Mouse (Mus musculus) limb, embryonic 10.5 days (tissue): ENCODE data around the gene Sall2. TPM values are rescaled to one million over a fixed set of nuclear protein-coding genes. Genes with fewer than 3 reads are reported as not detected.
A peak's percentile ranks its signal among the peaks of the same experiment; 100 is the strongest.

Source experiments
- DNase-seq: peaks from one replicate; pipeline ENCODE4 v3.0.0-alpha.2; 2017; ENCODE audit warnings: low spot score
- H3K27ac ChIP-seq: fragments of 300-500 bp; sonication (generic); 2 replicates; pipeline ENCODE4 v1.5.1; 2016; ENCODE audit warnings: mild to moderate bottlenecking
- H3K27me3 ChIP-seq: fragments of 300-500 bp; sonication (generic); 2 replicates; pipeline ENCODE4 v1.6.1; 2016; ENCODE audit warnings: low read depth, mild to moderate bottlenecking; ENCODE audit not compliant: poor library complexity, severe bottlenecking
- H3K36me3 ChIP-seq: fragments of 300-500 bp; sonication (generic); 2 replicates; pipeline ENCODE4 v1.6.1; 2016; ENCODE audit warnings: mild to moderate bottlenecking, moderate library complexity
- H3K4me1 ChIP-seq: fragments of 300-500 bp; sonication (generic); 2 replicates; pipeline ENCODE4 v1.6.1; 2016
- H3K4me3 ChIP-seq: fragments of 300-500 bp; sonication (generic); 2 replicates; pipeline ENCODE4 v1.5.1; 2016; ENCODE audit warnings: mild to moderate bottlenecking, moderate library complexity
- H3K9me3 ChIP-seq: fragments of 300-500 bp; sonication (generic); replicated peaks from 2 replicates; pipeline ENCODE4 v1.6.1; 2016; ENCODE audit warnings: mild to moderate bottlenecking
- WGBS: fragments of 180-500 bp; shearing (Covaris S2); methylation state at CpG from one replicate; pipeline ENCODE4 v1.1.7; 2016; 5-methylcytosine and 5-hydroxymethylcytosine counted together
- polyA plus RNA-seq: library from polyadenylated mRNA; unstranded; fragments of >200 nt; fragmentation: Nextera tagmentation; extraction: Ambion mirVana; gene quantifications from 2 replicates; pipeline ENCODE4 v1.2.1, GENCODE M21; 2016

The Sall2 gene
- polyA plus RNA-seq, 1 experiment from 2014 or later, result 36.1 TPM

DNA sequence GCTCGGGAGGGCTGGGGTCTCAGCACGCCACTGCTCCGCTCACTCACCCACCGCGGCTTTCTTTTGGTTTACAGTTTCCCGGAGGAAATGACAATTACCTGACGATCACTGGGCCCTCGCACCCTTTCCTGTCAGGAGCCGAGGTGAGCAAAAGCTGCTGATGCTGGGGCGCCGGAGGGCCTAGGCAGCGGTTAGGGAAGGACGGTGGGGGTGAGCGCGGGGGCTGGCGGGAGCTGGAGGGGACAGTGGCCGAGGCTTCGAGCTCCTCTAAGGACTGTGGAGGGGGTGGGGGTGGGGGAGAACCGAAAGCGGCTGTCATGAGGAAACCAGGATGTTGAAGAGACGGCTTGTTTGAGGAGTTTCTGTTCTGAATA lies 48.8 kb downstream of the Sall2 start:
- Histone ChIP-seq H3K36me3 (peaks cover 17% of the 10 kb centered on the region), H3K4me3 (peak overlapping the region; percentile 95), H3K9me3 (no peaks in the 10 kb centered on the region), H3K4me1 (peaks cover 8% of the 10 kb centered on the region), H3K27ac (peak overlapping the region; percentile 87), H3K27me3 (no peaks in the 10 kb centered on the region)
- no peak for DNase-seq
- 1% methylated on average over 21 of the region's 21 CpGs for WGBS

GRCm38 (mm10) chr14:52278932-52279746 lies 49.4 kb downstream of the Sall2 start, which contains the start of the genes Tox4 and Rab2b:
Gene Tox4, plus strand, starts transcription at chr14:52279146.
Gene Rab2b, minus strand, starts transcription at chr14:52279545.
- Histone ChIP-seq H3K27ac (peak within 1 kb of the TSS; percentile 87), H3K27me3 (no peaks in the 10 kb centered on the region), H3K4me3 (peak within 1 kb of the TSS; percentile 95), H3K36me3 (peaks cover 20% of the 10 kb centered on the region), H3K4me1 (peaks cover 8% of the 10 kb centered on the region), H3K9me3 (no peaks in the 10 kb centered on the region)
- under 1% methylated on average over 66 of the region's 66 CpGs for WGBS
- peak; percentile 98 for DNase-seq

- no peak overlapping the region for H3K4me3 ChIP-seq
- no peaks in the 10 kb centered on the region for H3K27me3 ChIP-seq
- WGBS, result 89% methylated on average over 4 of the region's 4 CpGs
- H3K9me3 ChIP-seq, result no peaks in the 10 kb centered on the region
- peaks cover 25% of the 10 kb centered on the region for H3K36me3 ChIP-seq
- no peak overlapping the region for H3K27ac ChIP-seq
- no peak for DNase-seq
- H3K4me1 ChIP-seq, result peaks cover 8% of the 10 kb centered on the region
Measured at GRCm38 (mm10) chr14:52277210-52277609, 51.4 kb downstream of the Sall2 start.

- H3K27me3 ChIP-seq, result no peaks in the 10 kb centered on the region
- no peak overlapping the region for H3K27ac ChIP-seq
- no peak for DNase-seq
- H3K4me1 ChIP-seq, result no peaks in the 10 kb centered on the region
- H3K9me3 ChIP-seq, result no peaks in the 10 kb centered on the region
- 70% methylated on average over 3 of the region's 3 CpGs for WGBS
- no peak overlapping the region for H3K4me3 ChIP-seq
- peaks cover 36% of the 10 kb centered on the region for H3K36me3 ChIP-seq
Measured at GRCm38 (mm10) chr14:52272781-52273180, 55.8 kb downstream of the Sall2 start.

Other genes with a start within 250 kb of the Sall2 start
- gene Hnrnpc, start 224.7 kb downstream of the Sall2 start, polyA plus RNA-seq, result 898 and 916 TPM in 2 replicates
- 116 and 121 TPM in 2 replicates for gene Rpgrip1, start 218.1 kb downstream of the Sall2 start, polyA plus RNA-seq
- 78.5 and 84.5 TPM in 2 replicates for gene Supt16, start 131.3 kb downstream of the Sall2 start, polyA plus RNA-seq
- gene Chd8, start 71.0 kb downstream of the Sall2 start, polyA plus RNA-seq, result 43.9 and 49.6 TPM in 2 replicates
- 49.3 and 56.6 TPM in 2 replicates for gene Tox4, start 49.6 kb downstream of the Sall2 start, polyA plus RNA-seq
- gene Rab2b, start 49.2 kb downstream of the Sall2 start, polyA plus RNA-seq, result 20.8 and 21.8 TPM in 2 replicates
- 58.6 and 64.5 TPM in 2 replicates for gene Mettl3, start 23.6 kb downstream of the Sall2 start, polyA plus RNA-seq
- not detected in 2 replicates for gene Olfr1513, start 27.6 kb upstream of the Sall2 start, polyA plus RNA-seq
- gene Olfr1512, start 50.4 kb upstream of the Sall2 start, polyA plus RNA-seq, result not detected in 2 replicates
- not detected in 2 replicates for gene Olfr1511, start 68.6 kb upstream of the Sall2 start, polyA plus RNA-seq
- not detected in 2 replicates for gene Olfr1510, start 85.6 kb upstream of the Sall2 start, polyA plus RNA-seq
- gene Olfr1509, start 114.2 kb upstream of the Sall2 start, polyA plus RNA-seq, result not detected in 2 replicates
- not detected in 2 replicates for gene Olfr1508, start 138.7 kb upstream of the Sall2 start, polyA plus RNA-seq
- not detected in 2 replicates for gene Olfr1507, start 167.0 kb upstream of the Sall2 start, polyA plus RNA-seq